Mouse (Mus musculus): ENCODE measurements around the gene Plscr5.

The Plscr5 gene

GRCm38 (mm10) chr9:92226795-92227194 lies 34.1 kb downstream of the Plscr5 start:
- no peak for DNase-seq (ENCODE audit: low read depth)

GRCm38 (mm10) chr9:92228867-92229832 lies 36.4 kb downstream of the Plscr5 start:
- DNase-seq (ENCODE audit: low read depth): peak; percentile 13

DNA sequence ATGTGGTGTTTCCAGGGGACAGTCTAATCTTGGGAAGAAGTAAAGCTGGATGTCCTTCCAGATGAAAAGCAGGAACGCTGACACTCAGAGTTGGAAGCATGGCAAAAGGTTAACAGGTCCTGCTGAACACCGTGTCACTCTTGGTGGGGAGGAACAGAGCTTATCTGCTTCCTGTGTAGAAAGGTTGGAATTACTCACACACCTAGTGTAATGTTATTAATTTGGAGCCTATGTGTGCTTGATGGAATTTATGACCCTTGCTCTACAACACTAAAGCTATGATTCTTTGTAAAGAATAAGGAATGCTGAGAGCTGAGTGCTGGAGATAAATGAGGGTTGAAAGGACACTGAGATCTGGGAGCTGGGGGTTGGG lies 37.1 kb downstream of the Plscr5 start:
- no peak for DNase-seq (ENCODE audit: low read depth)

- DNase-seq (ENCODE audit: low read depth): no peak
Measured at GRCm38 (mm10) chr9:92234901-92235458, 42.2 kb downstream of the Plscr5 start.

GRCm38 (mm10) chr9:92248773-92249446 lies 56.2 kb downstream of the Plscr5 start:
- no peak for DNase-seq (ENCODE audit: low read depth)

DNA sequence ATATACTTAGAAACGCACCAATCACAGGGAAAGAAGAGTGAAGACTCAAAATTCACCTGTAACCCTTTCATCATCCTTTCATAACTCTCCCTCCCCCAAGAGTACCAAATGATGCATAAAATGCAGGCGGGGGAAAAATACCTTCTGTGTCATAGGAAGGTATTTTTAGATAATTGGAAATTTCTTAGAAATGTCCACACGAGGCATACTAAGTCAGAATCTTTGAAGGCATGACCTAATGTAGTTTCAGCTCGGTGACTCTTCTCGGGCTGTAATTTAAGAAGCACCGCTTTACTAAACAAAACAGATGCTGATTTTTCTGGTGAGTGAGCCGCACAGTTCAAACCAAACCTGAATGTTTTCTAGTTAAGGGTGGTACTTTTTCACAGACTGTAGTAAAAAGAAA lies 56.7 kb downstream of the Plscr5 start, which contains the start of gene Plscr1:
Gene Plscr1, plus strand, starts transcription at position 304 of the 406 bp plus-strand sequence.
- DNase-seq (ENCODE audit: low read depth): no peak

DNA sequence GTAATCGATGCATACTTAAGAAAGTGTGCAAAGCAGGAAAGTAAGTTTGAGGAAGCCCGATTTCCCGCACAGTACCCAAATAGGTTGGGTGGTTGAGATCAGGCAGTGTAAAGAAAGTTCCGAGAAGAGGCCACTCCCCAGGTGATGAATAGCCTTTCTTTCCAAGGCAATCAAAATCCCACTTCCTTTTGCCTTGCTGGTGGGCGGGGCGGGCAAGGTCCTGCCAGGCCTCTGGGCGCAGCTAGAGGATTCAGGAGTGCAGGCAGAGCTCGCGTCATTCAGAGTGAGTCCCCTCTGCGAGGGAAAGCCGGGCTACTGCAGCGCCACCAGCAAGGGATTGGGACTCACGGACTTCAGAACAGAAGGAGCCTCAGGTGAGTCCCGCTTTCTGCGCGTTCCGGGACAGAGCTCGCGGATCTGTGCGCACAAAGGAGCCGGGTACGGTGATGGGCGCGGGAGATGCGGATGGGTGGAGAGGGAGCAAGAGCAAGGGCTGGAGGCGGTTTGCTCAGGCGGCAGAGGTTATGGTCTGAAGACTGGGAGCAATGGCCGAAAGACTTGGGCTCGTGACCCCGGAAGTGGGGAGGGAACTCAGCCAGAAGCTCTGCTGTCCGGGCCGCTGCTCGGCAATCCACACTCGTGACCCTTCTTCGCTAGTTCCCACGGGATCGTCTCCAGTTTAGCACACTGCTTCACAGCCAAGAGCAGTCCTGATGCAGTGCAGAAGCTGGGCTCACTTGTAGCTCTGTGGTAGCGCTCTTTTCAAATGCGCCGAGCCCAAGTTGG lies 57.4 kb downstream of the Plscr5 start:
- DNase-seq (ENCODE audit: low read depth): peak; percentile 42

DNA sequence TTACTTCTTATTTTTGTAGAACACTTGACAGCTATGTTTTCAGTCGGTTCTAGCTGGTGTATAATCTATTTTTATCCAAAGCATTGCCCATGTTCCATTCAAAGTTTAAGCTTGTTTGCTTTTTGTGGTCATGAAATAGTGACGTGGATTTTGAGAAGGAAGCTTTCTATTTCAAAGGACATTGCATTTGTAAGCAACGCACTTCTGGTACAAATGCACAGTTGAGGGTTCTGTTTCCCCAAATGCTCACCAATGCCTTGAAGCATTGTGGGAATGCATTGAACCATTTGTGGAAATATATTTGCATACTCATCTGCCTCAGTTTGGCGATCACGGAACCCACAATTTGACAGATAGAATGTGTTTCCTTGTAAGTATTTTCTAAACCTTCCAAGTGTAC lies 60.0 kb downstream of the Plscr5 start:
- no peak for DNase-seq (ENCODE audit: low read depth)

DNA sequence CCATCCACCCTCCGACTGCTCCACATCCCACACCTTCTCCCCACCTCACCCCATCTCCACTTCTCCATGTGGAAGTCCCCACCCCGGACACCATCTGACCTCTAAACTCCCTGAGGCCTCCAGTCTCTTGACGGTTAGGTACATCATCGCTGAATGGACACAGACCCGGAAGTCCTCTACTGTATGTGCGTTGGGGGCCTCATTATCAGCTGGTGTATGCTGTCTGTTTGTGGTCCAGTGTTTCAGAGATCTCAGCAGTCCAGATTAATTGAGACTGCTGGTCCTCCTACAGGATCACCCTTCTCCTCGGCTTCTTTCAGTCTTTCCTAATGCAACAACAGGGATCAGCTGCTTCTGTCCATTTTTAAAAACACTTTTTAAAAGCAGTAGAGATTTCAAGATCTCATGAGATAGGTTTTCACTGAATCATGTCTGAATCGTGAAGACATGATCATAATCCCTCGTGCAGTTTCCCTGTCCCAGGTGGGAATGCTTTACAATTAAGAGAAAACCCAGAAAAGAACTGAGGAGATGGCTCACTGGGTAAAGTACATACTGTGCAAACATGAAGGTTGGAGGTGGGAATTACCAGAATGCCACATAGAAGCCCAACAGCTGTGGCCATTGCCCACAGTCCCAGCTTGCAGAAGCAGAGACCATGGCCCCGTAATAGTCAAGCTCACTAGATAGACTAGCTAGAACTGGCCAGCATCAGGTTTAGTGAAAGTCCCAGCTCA lies 61.0 kb downstream of the Plscr5 start:
- no peak for DNase-seq (ENCODE audit: low read depth)
